Mouse (Mus musculus) heart, embryonic 11.5 days (tissue): ENCODE results near the gene Vmn1r2. TPM values are rescaled to one million over a fixed set of nuclear protein-coding genes. Genes with fewer than 3 reads are reported as not detected.
"Not testable (repeated sequence)": the region's sequence is repeated elsewhere in the genome, so short reads cannot be mapped to it uniquely, and the experiment has no call there.

Experiments
- ATAC-seq: fragments of 200-750 bp; cut with Nextera tagmentation; replicated peaks from 2 replicates; pipeline ENCODE4 v1.8.0; 2017; ENCODE audit warnings: moderate library complexity; ENCODE audit not compliant: insufficient number of reproducible peaks, low FRiP score, low TSS enrichment
- H3K27ac ChIP-seq: fragments of 300-500 bp; sonication (generic); 2 replicates; pipeline ENCODE4 v1.5.1; 2014; ENCODE audit warnings: mild to moderate bottlenecking, low read depth, low read length
- H3K27me3 ChIP-seq: fragments of 300-500 bp; sonication (generic); 2 replicates; pipeline ENCODE4 v1.6.1; 2014; ENCODE audit warnings: mild to moderate bottlenecking, low read length, mixed read lengths; ENCODE audit not compliant: control insufficient read depth, insufficient read depth
- H3K36me3 ChIP-seq: fragments of 300-500 bp; sonication (generic); 2 replicates; pipeline ENCODE4 v1.6.1; 2014; ENCODE audit warnings: mild to moderate bottlenecking, low read length, moderate library complexity, mixed read lengths; ENCODE audit not compliant: control insufficient read depth, insufficient read depth
- H3K4me1 ChIP-seq: fragments of 300-500 bp; sonication (generic); 2 replicates; pipeline ENCODE4 v1.6.1; 2014; ENCODE audit warnings: low read length; ENCODE audit not compliant: control insufficient read depth, insufficient read depth
- H3K4me2 ChIP-seq: fragments of 300-500 bp; sonication (generic); 2 replicates; pipeline ENCODE4 v1.6.1; 2014; ENCODE audit warnings: mild to moderate bottlenecking, moderate library complexity
- H3K4me3 ChIP-seq: fragments of 300-500 bp; sonication (generic); 2 replicates; pipeline ENCODE4 v1.5.1; 2014; ENCODE audit warnings: low read depth, low read length
- H3K9ac ChIP-seq: fragments of 300-500 bp; sonication (generic); 2 replicates; pipeline ENCODE4 v1.6.1; 2014; ENCODE audit warnings: mild to moderate bottlenecking, low read depth, low read length, moderate library complexity
- H3K9me3 ChIP-seq: fragments of 300-500 bp; sonication (generic); replicated peaks from 2 replicates; pipeline ENCODE4 v1.6.1; 2016; ENCODE audit warnings: low read length; ENCODE audit not compliant: control insufficient read depth
- WGBS: fragments of 180-500 bp; shearing (Covaris S2); extraction: QIAGEN DNeasy Blood & Tissue Kit; methylation state at CpG from one replicate; pipeline ENCODE4 v1.1.7; 2014; ENCODE audit not compliant: insufficient replicate concordance; 5-methylcytosine and 5-hydroxymethylcytosine counted together
- polyA plus RNA-seq: library from polyadenylated mRNA; unstranded; fragments of >200 nt; fragmentation: Nextera tagmentation; extraction: Ambion mirVana; gene quantifications from 2 replicates; pipeline ENCODE4 v1.2.1, GENCODE M21; 2014

Gene Vmn1r2
- polyA plus RNA-seq, 1 experiment from 2014 or later = not detected

GRCm38 (mm10) chr4:3185258-3185657, 18.1 kb downstream of the Vmn1r2 start, which contains the start of gene Vmn1r3:
Vmn1r3 (minus strand) TSS chr4:3185358.
- not testable (repeated sequence) for H3K4me1 ChIP-seq, H3K4me2 ChIP-seq, H3K4me3 ChIP-seq, ATAC-seq, H3K27ac ChIP-seq, H3K9me3 ChIP-seq, H3K27me3 ChIP-seq, H3K9ac ChIP-seq, H3K36me3 ChIP-seq
- 83% methylated on average over 1 of the region's 1 CpGs for WGBS

DNA sequence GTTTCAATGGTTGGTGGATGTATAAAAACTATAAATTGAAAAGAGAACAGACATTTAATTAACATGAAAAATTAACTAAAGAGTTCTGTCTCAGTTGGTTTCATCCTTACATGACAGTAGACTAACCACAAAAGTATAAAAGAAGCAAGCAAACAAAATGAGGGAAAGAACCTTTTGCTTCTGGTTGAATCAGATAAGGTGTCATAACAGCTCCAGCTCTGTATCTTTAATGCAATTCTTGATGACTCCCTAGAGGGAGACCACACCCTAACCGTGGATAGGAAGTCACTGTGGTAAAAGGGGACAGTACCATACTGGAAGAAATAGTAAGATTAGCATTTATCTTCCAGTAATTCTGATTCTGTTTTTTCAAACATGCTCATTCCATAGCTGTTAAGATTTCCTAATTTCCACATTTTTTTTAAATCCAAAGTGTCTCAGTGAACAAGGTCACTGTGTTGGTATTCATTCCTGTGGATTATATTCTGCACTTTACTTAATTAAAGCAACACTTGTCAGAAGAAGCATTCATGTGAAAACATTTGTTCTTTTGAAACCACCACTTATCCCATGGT, 42.6 kb downstream of the Vmn1r2 start:
- H3K36me3 ChIP-seq, H3K4me3 ChIP-seq, H3K27me3 ChIP-seq, H3K4me1 ChIP-seq, H3K9ac ChIP-seq, H3K9me3 ChIP-seq, H3K27ac ChIP-seq, H3K4me2 ChIP-seq, ATAC-seq: not testable (repeated sequence)
- 50% methylated on average over 1 of the region's 1 CpGs for WGBS

- H3K9ac ChIP-seq, H3K9me3 ChIP-seq, H3K4me2 ChIP-seq, ATAC-seq, H3K4me3 ChIP-seq, H3K36me3 ChIP-seq, H3K27me3 ChIP-seq, H3K4me1 ChIP-seq, H3K27ac ChIP-seq: not testable (repeated sequence)
- WGBS = 59% methylated on average over 3 of the region's 4 CpGs
Observed at GRCm38 (mm10) chr4:3213349-3213748, 46.2 kb downstream of the Vmn1r2 start.

- WGBS = 54% methylated on average over 2 of the region's 2 CpGs
- H3K9ac ChIP-seq, H3K4me2 ChIP-seq, H3K9me3 ChIP-seq, H3K27ac ChIP-seq, H3K27me3 ChIP-seq, ATAC-seq, H3K36me3 ChIP-seq, H3K4me1 ChIP-seq, H3K4me3 ChIP-seq: not testable (repeated sequence)
Observed at GRCm38 (mm10) chr4:3216382-3216781, 49.3 kb downstream of the Vmn1r2 start.

Other genes starting within 250 kb of the Vmn1r2 start
- gene Vmn1r3, start 18.0 kb downstream of the Vmn1r2 start, polyA plus RNA-seq = not detected in 2 replicates